Mouse (Mus musculus) liver, adult 10 weeks (tissue): ENCODE results near the gene Ctps2. TPM values are rescaled to one million over a fixed set of nuclear protein-coding genes. Genes with fewer than 3 reads are reported as not detected.

Source experiments
- polyA plus RNA-seq: library from polyadenylated mRNA; stranded (reverse); fragments of 350-450 nt; fragmentation: Illumina TruSeq; extraction: RNeasy Lipid Tissue Mini Kit (QIAGEN cat#74804); gene quantifications from one replicate; pipeline ENCODE4 v1.2.3, GENCODE M21; 2014; ENCODE audit warnings: low read depth, low replicate concordance

The Ctps2 gene
- 26.9 TPM for polyA plus RNA-seq

GRCm38 (mm10) chrX:162900938-162901337, at the start of gene Ctps2:
Ctps2 (plus strand) TSS chrX:162901238.

GRCm38 (mm10) chrX:162887931-162888511, 13.0 kb upstream of the Ctps2 start, which contains the start of gene Syap1:
Syap1 (minus strand) TSS chrX:162888447.

GRCm38 (mm10) chrX:162964383-162964782, 63.3 kb downstream of the Ctps2 start, which contains the start of gene S100g:
S100g (minus strand) TSS chrX:162964599.

Other genes starting within 250 kb of the Ctps2 start
- gene Rbbp7, start 140.8 kb upstream of the Ctps2 start, polyA plus RNA-seq = 122 TPM
- gene Txlng, start 71.8 kb upstream of the Ctps2 start, polyA plus RNA-seq = 53.3 TPM
- 141 TPM for gene Syap1, start 12.8 kb upstream of the Ctps2 start, polyA plus RNA-seq
- gene S100g, start 63.4 kb downstream of the Ctps2 start, polyA plus RNA-seq = 1.1 TPM